Mouse (Mus musculus) thymus, adult 2 months (tissue): Measurements from ENCODE around the gene Ssr1.

Experiments
- CTCF ChIP-seq: fragments of 200-500 bp; IDR thresholded peaks from 2 replicates; pipeline ENCODE4 v1.5.1; 2012; ENCODE audit warnings: mild to moderate bottlenecking, control low read depth, low read length, moderate library complexity, borderline replicate concordance; ENCODE audit not compliant: control insufficient read depth, poor library complexity, insufficient read depth; ENCODE audit errors: extremely low read depth
- POLR2A ChIP-seq: fragments of 200-500 bp; IDR thresholded peaks from 2 replicates; pipeline ENCODE4 v1.6.1; 2012; ENCODE audit warnings: mild to moderate bottlenecking, low read length, control low read depth, moderate library complexity; ENCODE audit not compliant: control insufficient read depth, poor library complexity, insufficient read depth; ENCODE audit errors: extremely low read depth

DNA sequence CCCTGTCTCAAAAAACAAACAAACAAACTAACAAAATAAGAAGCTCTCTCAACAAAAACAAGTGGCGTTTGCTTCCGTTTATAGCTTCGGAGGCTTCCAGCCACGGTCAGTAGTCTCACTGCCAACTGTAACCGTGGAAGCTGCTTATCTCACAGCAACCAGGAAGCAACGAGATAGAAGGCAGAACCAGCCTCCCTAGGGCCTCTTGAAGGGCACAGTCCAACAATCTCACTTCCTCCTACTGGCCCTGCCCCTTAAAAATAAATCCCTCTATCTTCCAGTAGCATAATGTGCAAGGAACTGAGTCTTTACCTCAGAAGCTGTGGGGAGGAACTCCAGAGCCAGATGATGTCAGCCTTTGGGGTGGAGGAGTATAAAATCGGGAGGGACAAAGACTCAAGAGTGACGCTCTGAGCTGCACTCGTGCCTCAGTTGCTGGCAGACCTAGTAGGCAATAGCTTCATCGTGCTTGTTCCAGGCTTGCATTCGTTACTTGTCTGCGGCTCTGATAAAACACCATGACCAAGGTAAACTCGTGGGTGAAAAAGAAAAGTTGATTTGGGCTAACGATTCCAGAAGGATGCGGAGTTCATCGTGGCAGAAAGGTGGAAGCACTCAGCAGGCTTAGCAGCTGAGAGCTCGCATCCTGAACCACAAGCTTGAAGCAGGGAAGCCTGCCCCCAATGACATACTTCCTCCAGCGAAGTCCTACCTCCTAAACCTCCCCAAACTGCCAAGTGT is 35.3 kb downstream of the Ssr1 start:
- no peak for TF ChIP-seq CTCF
- no peak for TF ChIP-seq POLR2A
